Mouse (Mus musculus) midbrain, embryonic 10.5 days (tissue): ENCODE data around the gene Gm20937. TPM values are rescaled to one million over a fixed set of nuclear protein-coding genes. Genes with fewer than 3 reads are reported as not detected.
"Not testable (repeated sequence)": the region's sequence is repeated elsewhere in the genome, so short reads cannot be mapped to it uniquely, and the experiment has no call there.

ENCODE experiments used
- DNase-seq: peaks from one replicate; pipeline ENCODE4 v3.0.0-alpha.2; 2017; ENCODE audit warnings: low spot score
- H3K27ac ChIP-seq: fragments of 300-500 bp; sonication (generic); replicated peaks from 2 replicates; pipeline ENCODE4 v1.5.1; 2016; ENCODE audit warnings: mild to moderate bottlenecking
- H3K27me3 ChIP-seq: fragments of 300-500 bp; sonication (generic); 2 replicates; pipeline ENCODE4 v1.6.1; 2016; ENCODE audit warnings: low read depth, mild to moderate bottlenecking; ENCODE audit not compliant: poor library complexity, severe bottlenecking
- H3K36me3 ChIP-seq: fragments of 300-500 bp; sonication (generic); 2 replicates; pipeline ENCODE4 v1.6.1; 2016; ENCODE audit warnings: mild to moderate bottlenecking, moderate library complexity
- H3K4me1 ChIP-seq: fragments of 300-500 bp; sonication (generic); 2 replicates; pipeline ENCODE4 v1.6.1; 2016
- H3K4me3 ChIP-seq: fragments of 300-500 bp; sonication (generic); 2 replicates; pipeline ENCODE4 v1.5.1; 2016; ENCODE audit warnings: mild to moderate bottlenecking, moderate library complexity
- H3K9me3 ChIP-seq: fragments of 300-500 bp; sonication (generic); replicated peaks from 2 replicates; pipeline ENCODE4 v1.6.1; 2016; ENCODE audit warnings: mild to moderate bottlenecking
- WGBS: fragments of 180-500 bp; shearing (Covaris S2); methylation state at CpG from one replicate; pipeline ENCODE4 v1.1.7; 2016; 5-methylcytosine and 5-hydroxymethylcytosine counted together
- polyA plus RNA-seq: library from polyadenylated mRNA; unstranded; fragments of >200 nt; fragmentation: Nextera tagmentation; extraction: Ambion mirVana; gene quantifications from 2 replicates; pipeline ENCODE4 v1.2.1, GENCODE M21; 2016

Gm20937 gene
- not detected in 2 replicates for polyA plus RNA-seq

- H3K4me1 ChIP-seq, H3K4me3 ChIP-seq, H3K9me3 ChIP-seq, DNase-seq, H3K27ac ChIP-seq, H3K36me3 ChIP-seq, H3K27me3 ChIP-seq: not testable (repeated sequence)
- no CpG with 5 or more reads among the region's 6 CpGs for WGBS
Measured at GRCm38 (mm10) chrY:68294798-68295197, at the start of gene Gm20937. Gene Gm20937, minus strand, starts transcription at chrY:68294898.

Other genes starting within 250 kb of the Gm20937 start
- gene Gm20816, start 243.1 kb upstream of the Gm20937 start, polyA plus RNA-seq = not detected in 2 replicates